Mouse (Mus musculus): ENCODE data around the gene 9530003J23Rik.
"Not testable (repeated sequence)": the region's sequence is repeated elsewhere in the genome, so short reads cannot be mapped to it uniquely, and the experiment has no call there.

Gene 9530003J23Rik

GRCm38 (mm10) chr10:117282049-117282448, 43.5 kb upstream of the 9530003J23Rik start, which contains the start of gene Lyz2:
Gene Lyz2 (minus strand): TSS chr10:117282321.
- no peak within 1 kb of the TSS for H3K4me3 ChIP-seq (replicated peaks; ENCODE audit: low read length)
- H3K4me1 ChIP-seq (replicated peaks; ENCODE audit: low read depth, low read length) = no peaks in the 10 kb centered on the region
- H3K27me3 ChIP-seq (ENCODE audit: insufficient read depth, low read length) = peaks cover 8% of the 10 kb centered on the region; the same call in 1 of the 2 replicates
- TF ChIP-seq POU5F1 (IDR thresholded peaks at IDR 0.05; ENCODE audit: borderline replicate concordance, low read length) (no peak), CTCF (conservative IDR thresholded peaks at IDR 0.05; ENCODE audit: low read length) (no peak), NANOG (IDR thresholded peaks at IDR 0.05; ENCODE audit: borderline replicate concordance, low read length) (no peak)
- H3K36me3 ChIP-seq (ENCODE audit: insufficient read depth, low read length) = no peaks in the 10 kb centered on the region
- H3K9me3 ChIP-seq (ENCODE audit: low read length) = peaks cover 5% of the 10 kb centered on the region; the same call in 1 of the 2 replicates

DNA sequence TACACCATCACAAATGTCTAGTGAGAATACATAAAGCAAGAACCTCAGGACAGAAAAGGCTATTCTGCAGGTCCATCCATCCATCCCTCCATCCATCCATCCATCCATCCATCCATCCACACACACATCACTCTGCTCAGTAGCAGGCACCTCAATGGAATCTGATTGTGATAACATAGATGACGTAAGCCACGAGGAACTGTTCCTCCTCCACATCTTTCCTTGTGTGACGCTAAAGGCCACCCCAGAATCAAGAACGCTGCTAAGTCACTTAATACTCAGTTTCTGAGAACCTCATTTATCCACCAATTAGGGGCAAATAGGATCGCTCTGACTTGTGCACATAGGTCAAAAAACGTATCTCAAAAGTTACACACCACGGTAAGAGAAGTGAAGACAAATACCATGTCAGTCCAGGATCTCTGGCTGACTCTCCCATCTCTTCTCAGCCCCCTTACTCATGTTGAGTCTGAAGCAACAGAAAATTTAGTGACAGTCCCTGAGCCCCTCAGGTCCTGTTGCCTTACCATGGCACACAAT, 42.9 kb upstream of the 9530003J23Rik start:
- Histone ChIP-seq H3K36me3 (ENCODE audit: insufficient read depth, low read length) (no peaks in the 10 kb centered on the region), H3K4me3 (replicated peaks; ENCODE audit: low read length) (no peak overlapping the region), H3K27me3 (ENCODE audit: insufficient read depth, low read length) (peaks cover 8% of the 10 kb centered on the region; the same call in 1 of the 2 replicates), H3K4me1 (replicated peaks; ENCODE audit: low read depth, low read length) (no peaks in the 10 kb centered on the region), H3K9me3 (ENCODE audit: low read length) (peaks cover 5% of the 10 kb centered on the region; the same call in 1 of the 2 replicates)
- TF ChIP-seq CTCF (conservative IDR thresholded peaks at IDR 0.05; ENCODE audit: low read length) (no peak), NANOG (IDR thresholded peaks at IDR 0.05; ENCODE audit: borderline replicate concordance, low read length) (no peak), POU5F1 (IDR thresholded peaks at IDR 0.05; ENCODE audit: borderline replicate concordance, low read length) (no peak)

GRCm38 (mm10) chr10:117280000-117280399, 41.5 kb upstream of the 9530003J23Rik start:
- peaks cover 5% of the 10 kb centered on the region; the same call in 1 of the 2 replicates for H3K9me3 ChIP-seq (ENCODE audit: low read length)
- no peak for TF ChIP-seq NANOG (IDR thresholded peaks at IDR 0.05; ENCODE audit: borderline replicate concordance, low read length)
- TF ChIP-seq POU5F1 (IDR thresholded peaks at IDR 0.05; ENCODE audit: borderline replicate concordance, low read length) = no peak
- TF ChIP-seq CTCF (conservative IDR thresholded peaks at IDR 0.05; ENCODE audit: low read length) = no peak
- peaks cover 6% of the 10 kb centered on the region; the same call in 1 of the 2 replicates for H3K4me1 ChIP-seq (replicated peaks; ENCODE audit: low read depth, low read length)
- peaks cover 8% of the 10 kb centered on the region; the same call in 1 of the 2 replicates for H3K27me3 ChIP-seq (ENCODE audit: insufficient read depth, low read length)
- H3K36me3 ChIP-seq (ENCODE audit: insufficient read depth, low read length) = no peaks in the 10 kb centered on the region
- no peak overlapping the region for H3K4me3 ChIP-seq (replicated peaks; ENCODE audit: low read length)

GRCm38 (mm10) chr10:117278510-117278909, 40.0 kb upstream of the 9530003J23Rik start:
- not testable (repeated sequence) for H3K4me3 ChIP-seq (replicated peaks; ENCODE audit: low read length); H3K36me3 ChIP-seq (ENCODE audit: insufficient read depth, low read length); H3K27me3 ChIP-seq (ENCODE audit: insufficient read depth, low read length); H3K9me3 ChIP-seq (ENCODE audit: low read length); H3K4me1 ChIP-seq (replicated peaks; ENCODE audit: low read depth, low read length)

- H3K9me3 ChIP-seq (ENCODE audit: low read length); H3K36me3 ChIP-seq (ENCODE audit: insufficient read depth, low read length); H3K4me3 ChIP-seq (replicated peaks; ENCODE audit: low read length); H3K4me1 ChIP-seq (replicated peaks; ENCODE audit: low read depth, low read length); H3K27me3 ChIP-seq (ENCODE audit: insufficient read depth, low read length): not testable (repeated sequence)
Observed at GRCm38 (mm10) chr10:117277779-117278178, 39.3 kb upstream of the 9530003J23Rik start.

DNA sequence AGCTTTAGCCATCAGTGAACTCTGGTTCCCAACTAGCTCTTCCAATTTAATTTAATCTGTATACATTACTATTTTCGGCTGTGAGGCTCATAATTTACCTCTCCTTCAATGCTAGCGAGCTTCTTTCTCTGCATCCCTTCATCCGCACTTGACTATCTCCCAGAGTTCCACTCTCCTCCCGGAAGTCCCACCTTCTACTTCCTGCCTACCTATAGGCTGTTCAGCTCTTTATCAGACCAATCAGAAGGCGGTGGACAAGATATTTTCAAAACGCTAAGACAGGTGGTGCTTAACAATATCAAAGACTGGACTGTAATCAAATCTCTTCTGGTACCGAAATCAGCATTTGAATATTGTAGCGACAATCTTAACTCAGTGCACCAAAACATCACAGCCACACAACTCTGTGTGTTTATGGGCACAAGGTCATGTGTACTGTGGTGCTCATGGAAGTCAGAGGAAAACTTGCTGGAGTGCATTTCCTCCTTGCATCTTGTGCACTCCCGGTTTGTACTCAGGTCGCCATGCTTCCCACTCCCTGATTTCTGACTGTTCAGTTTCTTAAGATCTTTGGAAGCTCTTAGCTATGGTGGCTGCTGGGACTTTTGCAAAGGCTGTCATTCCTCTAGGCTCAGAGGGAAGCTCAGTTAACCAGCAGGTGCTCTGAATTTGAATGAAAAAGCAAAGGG, 37.3 kb upstream of the 9530003J23Rik start:
- peaks cover 5% of the 10 kb centered on the region; the same call in 1 of the 2 replicates for H3K9me3 ChIP-seq (ENCODE audit: low read length)
- no peaks in the 10 kb centered on the region for H3K27me3 ChIP-seq (ENCODE audit: insufficient read depth, low read length)
- H3K4me1 ChIP-seq (replicated peaks; ENCODE audit: low read depth, low read length) = peaks cover 6% of the 10 kb centered on the region; the same call in 1 of the 2 replicates
- H3K36me3 ChIP-seq (ENCODE audit: insufficient read depth, low read length) = no peaks in the 10 kb centered on the region
- no peak for TF ChIP-seq CTCF (conservative IDR thresholded peaks at IDR 0.05; ENCODE audit: low read length)
- TF ChIP-seq NANOG (IDR thresholded peaks at IDR 0.05; ENCODE audit: borderline replicate concordance, low read length) = no peak
- no peak for TF ChIP-seq POU5F1 (IDR thresholded peaks at IDR 0.05; ENCODE audit: borderline replicate concordance, low read length)
- H3K4me3 ChIP-seq (replicated peaks; ENCODE audit: low read length) = peak overlapping the region; percentile 14

GRCm38 (mm10) chr10:117274645-117275044, 36.1 kb upstream of the 9530003J23Rik start:
- not testable (repeated sequence) for H3K9me3 ChIP-seq (ENCODE audit: low read length); H3K4me1 ChIP-seq (replicated peaks; ENCODE audit: low read depth, low read length); H3K4me3 ChIP-seq (replicated peaks; ENCODE audit: low read length); H3K27me3 ChIP-seq (ENCODE audit: insufficient read depth, low read length); H3K36me3 ChIP-seq (ENCODE audit: insufficient read depth, low read length)

DNA sequence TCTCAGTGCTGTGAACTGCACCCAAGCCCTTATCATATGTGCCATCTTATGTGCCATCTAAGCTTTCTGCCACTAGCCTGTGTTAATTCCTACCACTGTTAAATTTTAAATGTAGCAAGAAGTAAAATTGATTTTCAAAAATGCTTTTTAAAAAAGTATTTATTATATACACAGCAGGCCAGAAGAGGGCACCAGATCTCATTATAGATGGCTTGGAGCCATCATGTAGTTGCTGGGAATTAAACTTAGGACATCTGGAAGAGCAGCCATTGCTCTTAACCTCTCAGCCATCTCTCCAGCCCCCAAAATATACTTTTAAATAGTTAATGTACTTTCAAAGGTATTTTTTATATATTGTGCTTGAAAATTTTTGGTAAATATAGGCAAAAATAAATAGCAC, 33.5 kb upstream of the 9530003J23Rik start:
- H3K27me3 ChIP-seq (ENCODE audit: insufficient read depth, low read length) = no peaks in the 10 kb centered on the region
- peaks cover 6% of the 10 kb centered on the region; the same call in 1 of the 2 replicates for H3K4me1 ChIP-seq (replicated peaks; ENCODE audit: low read depth, low read length)
- H3K9me3 ChIP-seq (ENCODE audit: low read length) = no peaks in the 10 kb centered on the region
- H3K4me3 ChIP-seq (replicated peaks; ENCODE audit: low read length) = no peak overlapping the region
- no peak for TF ChIP-seq POU5F1 (IDR thresholded peaks at IDR 0.05; ENCODE audit: borderline replicate concordance, low read length)
- no peak; the same call in 1 of the 2 replicates for TF ChIP-seq CTCF (conservative IDR thresholded peaks at IDR 0.05; ENCODE audit: low read length)
- TF ChIP-seq NANOG (IDR thresholded peaks at IDR 0.05; ENCODE audit: borderline replicate concordance, low read length) = no peak
- H3K36me3 ChIP-seq (ENCODE audit: insufficient read depth, low read length) = no peaks in the 10 kb centered on the region

DNA sequence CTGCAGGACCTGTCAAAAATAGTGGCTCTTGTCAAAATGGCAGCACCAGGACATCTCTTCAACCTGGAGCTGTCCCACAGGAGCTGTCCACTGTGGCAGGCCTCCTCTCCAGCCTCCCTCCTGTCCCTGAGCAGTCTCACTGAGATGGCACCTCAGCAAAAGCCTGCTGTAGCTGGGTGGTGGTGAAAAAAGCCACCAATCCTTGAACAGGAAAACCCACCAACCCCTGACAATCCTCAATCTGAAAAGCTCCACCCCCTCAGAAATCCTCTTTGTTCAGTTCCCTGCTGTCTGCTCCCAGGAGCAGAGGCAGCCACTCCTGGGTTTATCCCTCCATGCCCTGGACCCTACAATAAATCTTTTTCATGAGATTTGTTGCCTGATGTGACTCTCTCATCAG, 21.4 kb upstream of the 9530003J23Rik start:
- Histone ChIP-seq H3K36me3 (ENCODE audit: insufficient read depth, low read length) (no peaks in the 10 kb centered on the region), H3K27me3 (ENCODE audit: insufficient read depth, low read length) (no peaks in the 10 kb centered on the region), H3K9me3 (ENCODE audit: low read length) (peaks cover 38% of the 10 kb centered on the region), H3K4me3 (replicated peaks; ENCODE audit: low read length) (no peak overlapping the region), H3K4me1 (replicated peaks; ENCODE audit: low read depth, low read length) (no peaks in the 10 kb centered on the region)
- TF ChIP-seq NANOG (IDR thresholded peaks at IDR 0.05; ENCODE audit: borderline replicate concordance, low read length) = no peak
- no peak for TF ChIP-seq POU5F1 (IDR thresholded peaks at IDR 0.05; ENCODE audit: borderline replicate concordance, low read length)
- TF ChIP-seq CTCF (conservative IDR thresholded peaks at IDR 0.05; ENCODE audit: low read length) = no peak

All from E14TG2a.4 (cell line).